Mouse (Mus musculus): ENCODE results near the gene Spef1.

GRCm38 (mm10) chr2:131220030-131220429 lies 32.9 kb upstream of the Spef1 start:
- TF ChIP-seq POLR2A (IDR thresholded peaks at IDR 0.05; ENCODE audit: low read depth, low read length): no peak
- no peak for TF ChIP-seq CTCF (IDR thresholded peaks at IDR 0.05; ENCODE audit: borderline replicate concordance, insufficient read depth, low read length)

Measured in embryonic fibroblast, embryonic 13.5 days (primary cell).